Mouse (Mus musculus): Measurements from ENCODE around the gene Zswim8. TPM values are rescaled to one million over a fixed set of nuclear protein-coding genes. Genes with fewer than 3 reads are reported as not detected.
A peak's percentile ranks its signal among the peaks of the same experiment; 100 is the strongest.

Gene Zswim8
- polyA plus RNA-seq (2015; fragmentation: Nextera tagmentation; extraction: Ambion mirVana) = 22.3 and 24.1 TPM in 2 replicates

- no peaks in the 10 kb centered on the region for H3K9me3 ChIP-seq (replicated peaks; ENCODE audit: control insufficient read depth, low read length)
- peak; percentile 92 for ATAC-seq (replicated peaks; ENCODE audit: extremely low read depth, insufficient read depth, low FRiP score)
- peak within 1 kb of the TSS; percentile 86 for H3K27ac ChIP-seq (ENCODE audit: low read length)
- H3K27me3 ChIP-seq (ENCODE audit: control insufficient read depth, insufficient read depth, low read length) = no peaks in the 10 kb centered on the region
- under 1% methylated on average over 79 of the region's 80 CpGs for WGBS
- H3K4me1 ChIP-seq (ENCODE audit: control insufficient read depth, insufficient read depth, low read length) = peaks cover 19% of the 10 kb centered on the region
- H3K36me3 ChIP-seq (ENCODE audit: control insufficient read depth, insufficient read depth) = peaks cover 22% of the 10 kb centered on the region
- peak within 1 kb of the TSS; percentile 85 for H3K9ac ChIP-seq (ENCODE audit: low read length)
- H3K4me3 ChIP-seq (ENCODE audit: low read length) = peak within 1 kb of the TSS; percentile 71
- peak within 1 kb of the TSS; percentile 80 for H3K4me2 ChIP-seq (ENCODE audit: low read depth, low read length)
These were observed at the start of gene Zswim8 for GRCm38 (mm10) chr14:20707201-20708190. Gene Zswim8, plus strand, starts transcription at chr14:20707552.

- peaks cover 27% of the 10 kb centered on the region for H3K4me1 ChIP-seq (ENCODE audit: control insufficient read depth, insufficient read depth, low read length)
- peak overlapping the region; percentile 48; the same call in 1 of the 2 replicates for H3K27ac ChIP-seq (ENCODE audit: low read length)
- no peak overlapping the region for H3K4me2 ChIP-seq (ENCODE audit: low read depth, low read length)
- H3K9me3 ChIP-seq (replicated peaks; ENCODE audit: control insufficient read depth, low read length) = no peaks in the 10 kb centered on the region
- no peak overlapping the region for H3K9ac ChIP-seq (ENCODE audit: low read length)
- no peaks in the 10 kb centered on the region for H3K36me3 ChIP-seq (ENCODE audit: control insufficient read depth, insufficient read depth)
- H3K4me3 ChIP-seq (ENCODE audit: low read length) = no peak overlapping the region
- H3K27me3 ChIP-seq (ENCODE audit: control insufficient read depth, insufficient read depth, low read length) = no peaks in the 10 kb centered on the region
- ATAC-seq (replicated peaks; ENCODE audit: extremely low read depth, insufficient read depth, low FRiP score) = no peak
These were observed 49.0 kb upstream of the Zswim8 start for GRCm38 (mm10) chr14:20658326-20658725.

- Histone ChIP-seq H3K4me3 (ENCODE audit: low read length) (no peak overlapping the region), H3K9me3 (replicated peaks; ENCODE audit: control insufficient read depth, low read length) (no peaks in the 10 kb centered on the region), H3K27me3 (ENCODE audit: control insufficient read depth, insufficient read depth, low read length) (no peaks in the 10 kb centered on the region), H3K9ac (ENCODE audit: low read length) (no peak overlapping the region), H3K27ac (ENCODE audit: low read length) (no peak overlapping the region), H3K36me3 (ENCODE audit: control insufficient read depth, insufficient read depth) (no peaks in the 10 kb centered on the region), H3K4me2 (ENCODE audit: low read depth, low read length) (no peak overlapping the region), H3K4me1 (ENCODE audit: control insufficient read depth, insufficient read depth, low read length) (peaks cover 27% of the 10 kb centered on the region)
- 64% methylated on average over 6 of the region's 6 CpGs for WGBS
- ATAC-seq (replicated peaks; ENCODE audit: extremely low read depth, insufficient read depth, low FRiP score) = no peak
These were observed 48.5 kb upstream of the Zswim8 start for GRCm38 (mm10) chr14:20658902-20659301.

GRCm38 (mm10) chr14:20659687-20660086 is 47.7 kb upstream of the Zswim8 start:
- H3K27me3 ChIP-seq (ENCODE audit: control insufficient read depth, insufficient read depth, low read length) = no peaks in the 10 kb centered on the region
- no peak overlapping the region; the same call in 1 of the 2 replicates for H3K4me3 ChIP-seq (ENCODE audit: low read length)
- H3K9ac ChIP-seq (ENCODE audit: low read length) = peak overlapping the region; percentile 76
- H3K4me1 ChIP-seq (ENCODE audit: control insufficient read depth, insufficient read depth, low read length) = peaks cover 27% of the 10 kb centered on the region
- peak overlapping the region; percentile 43; the same call in 1 of the 2 replicates for H3K27ac ChIP-seq (ENCODE audit: low read length)
- WGBS = 94% methylated on average over 7 of the region's 7 CpGs
- no peaks in the 10 kb centered on the region for H3K36me3 ChIP-seq (ENCODE audit: control insufficient read depth, insufficient read depth)
- H3K9me3 ChIP-seq (replicated peaks; ENCODE audit: control insufficient read depth, low read length) = no peaks in the 10 kb centered on the region
- peak overlapping the region; percentile 90 for H3K4me2 ChIP-seq (ENCODE audit: low read depth, low read length)
- no peak for ATAC-seq (replicated peaks; ENCODE audit: extremely low read depth, insufficient read depth, low FRiP score)

- H3K27ac ChIP-seq (ENCODE audit: low read length) = peak overlapping the region; percentile 94
- H3K4me2 ChIP-seq (ENCODE audit: low read depth, low read length) = peak overlapping the region; percentile 90
- no peaks in the 10 kb centered on the region for H3K9me3 ChIP-seq (replicated peaks; ENCODE audit: control insufficient read depth, low read length)
- peak overlapping the region; percentile 72 for H3K4me3 ChIP-seq (ENCODE audit: low read length)
- peaks cover 28% of the 10 kb centered on the region for H3K4me1 ChIP-seq (ENCODE audit: control insufficient read depth, insufficient read depth, low read length)
- no peaks in the 10 kb centered on the region for H3K27me3 ChIP-seq (ENCODE audit: control insufficient read depth, insufficient read depth, low read length)
- no peaks in the 10 kb centered on the region for H3K36me3 ChIP-seq (ENCODE audit: control insufficient read depth, insufficient read depth)
- peak overlapping the region; percentile 77 for H3K9ac ChIP-seq (ENCODE audit: low read length)
- ATAC-seq (replicated peaks; ENCODE audit: extremely low read depth, insufficient read depth, low FRiP score) = peak; percentile 61
- 1% methylated on average over 52 of the region's 52 CpGs for WGBS
These were observed 46.3 kb upstream of the Zswim8 start for GRCm38 (mm10) chr14:20660827-20661660.

- WGBS = 9% methylated on average over 19 of the region's 19 CpGs
- Histone ChIP-seq H3K4me1 (ENCODE audit: control insufficient read depth, insufficient read depth, low read length) (peaks cover 27% of the 10 kb centered on the region), H3K4me2 (ENCODE audit: low read depth, low read length) (peak overlapping the region; percentile 90), H3K9me3 (replicated peaks; ENCODE audit: control insufficient read depth, low read length) (no peaks in the 10 kb centered on the region), H3K27me3 (ENCODE audit: control insufficient read depth, insufficient read depth, low read length) (no peaks in the 10 kb centered on the region), H3K27ac (ENCODE audit: low read length) (peak overlapping the region; percentile 94), H3K36me3 (ENCODE audit: control insufficient read depth, insufficient read depth) (no peaks in the 10 kb centered on the region), H3K4me3 (ENCODE audit: low read length) (peak overlapping the region; percentile 72), H3K9ac (ENCODE audit: low read length) (peak overlapping the region; percentile 77)
- peak; percentile 2; the same call in 1 of the 2 replicates for ATAC-seq (replicated peaks; ENCODE audit: extremely low read depth, insufficient read depth, low FRiP score)
These were observed 45.6 kb upstream of the Zswim8 start for GRCm38 (mm10) chr14:20661661-20662331.

- Histone ChIP-seq H3K27ac (ENCODE audit: low read length) (peak overlapping the region; percentile 94), H3K4me3 (ENCODE audit: low read length) (peak overlapping the region; percentile 72), H3K4me1 (ENCODE audit: control insufficient read depth, insufficient read depth, low read length) (peaks cover 27% of the 10 kb centered on the region), H3K36me3 (ENCODE audit: control insufficient read depth, insufficient read depth) (no peaks in the 10 kb centered on the region), H3K27me3 (ENCODE audit: control insufficient read depth, insufficient read depth, low read length) (no peaks in the 10 kb centered on the region), H3K9me3 (replicated peaks; ENCODE audit: control insufficient read depth, low read length) (no peaks in the 10 kb centered on the region), H3K9ac (ENCODE audit: low read length) (peak overlapping the region; percentile 77), H3K4me2 (ENCODE audit: low read depth, low read length) (peak overlapping the region; percentile 90)
- WGBS = 38% methylated on average over 3 of the region's 3 CpGs
- no peak for ATAC-seq (replicated peaks; ENCODE audit: extremely low read depth, insufficient read depth, low FRiP score)
These were observed 44.6 kb upstream of the Zswim8 start for GRCm38 (mm10) chr14:20662740-20663139.

- Histone ChIP-seq H3K36me3 (ENCODE audit: control insufficient read depth, insufficient read depth) (no peaks in the 10 kb centered on the region), H3K9me3 (replicated peaks; ENCODE audit: control insufficient read depth, low read length) (no peaks in the 10 kb centered on the region), H3K27me3 (ENCODE audit: control insufficient read depth, insufficient read depth, low read length) (no peaks in the 10 kb centered on the region), H3K9ac (ENCODE audit: low read length) (peak overlapping the region; percentile 77), H3K4me2 (ENCODE audit: low read depth, low read length) (peak overlapping the region; percentile 90), H3K4me3 (ENCODE audit: low read length) (peak overlapping the region; percentile 72), H3K27ac (ENCODE audit: low read length) (peak overlapping the region; percentile 94), H3K4me1 (ENCODE audit: control insufficient read depth, insufficient read depth, low read length) (peaks cover 26% of the 10 kb centered on the region)
- WGBS = 20% methylated on average over 2 of the region's 2 CpGs
- 0 out of 2 replicates have a peak, but pooled peaks have one; percentile 3 for ATAC-seq (replicated peaks; ENCODE audit: extremely low read depth, insufficient read depth, low FRiP score)
These were observed 43.8 kb upstream of the Zswim8 start for GRCm38 (mm10) chr14:20663601-20664000.
